Mouse (Mus musculus): Measurements from ENCODE around the gene B230104I21Rik.

B230104I21Rik gene

DNA sequence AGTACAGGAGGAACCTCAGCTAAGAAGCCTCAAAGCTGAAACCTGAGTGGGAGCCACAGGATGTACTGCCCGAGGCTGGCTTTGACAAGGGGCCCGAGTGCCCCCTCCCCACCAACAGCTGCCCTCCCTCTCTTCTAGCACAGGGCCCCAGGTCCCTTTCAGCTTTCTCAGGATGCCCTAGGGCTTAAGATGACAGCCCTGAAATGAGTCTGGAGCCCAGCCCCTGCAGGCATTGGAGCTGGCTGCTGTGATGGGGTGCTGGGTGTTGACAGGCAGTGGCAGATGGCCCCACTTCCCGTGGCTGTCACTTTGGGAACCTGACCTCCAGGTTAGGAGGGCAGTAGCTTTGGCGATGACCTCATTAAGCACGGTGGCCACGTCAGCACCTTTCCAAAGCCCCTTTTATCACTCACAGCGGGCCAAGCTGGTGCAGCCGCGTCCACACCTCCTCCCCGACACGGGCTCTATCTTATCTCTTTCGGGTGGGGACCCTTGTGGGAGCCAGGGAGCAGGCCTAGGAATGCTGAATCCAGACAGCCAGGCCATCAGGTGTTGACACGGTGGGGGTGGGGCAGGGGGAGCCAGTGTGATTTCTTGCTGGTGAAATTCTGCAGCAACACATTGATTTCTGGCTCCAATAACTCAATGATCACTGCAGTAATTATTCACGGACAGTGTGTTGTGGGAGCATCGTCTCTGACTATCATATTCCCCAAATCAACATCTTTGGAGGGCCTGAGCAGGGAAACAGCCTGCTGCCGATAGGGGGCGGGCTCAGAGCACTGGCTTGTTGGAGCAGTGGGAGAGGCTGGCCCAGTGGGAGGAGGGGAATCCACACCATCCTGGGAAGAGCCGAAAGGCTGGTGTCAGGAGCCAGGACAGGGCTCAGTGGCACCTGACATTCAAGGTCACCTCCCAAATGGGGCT, 57.5 kb downstream of the B230104I21Rik start:
- peak; percentile 61 for DNase-seq (ENCODE audit: extremely low spot score, low spot score)

DNA sequence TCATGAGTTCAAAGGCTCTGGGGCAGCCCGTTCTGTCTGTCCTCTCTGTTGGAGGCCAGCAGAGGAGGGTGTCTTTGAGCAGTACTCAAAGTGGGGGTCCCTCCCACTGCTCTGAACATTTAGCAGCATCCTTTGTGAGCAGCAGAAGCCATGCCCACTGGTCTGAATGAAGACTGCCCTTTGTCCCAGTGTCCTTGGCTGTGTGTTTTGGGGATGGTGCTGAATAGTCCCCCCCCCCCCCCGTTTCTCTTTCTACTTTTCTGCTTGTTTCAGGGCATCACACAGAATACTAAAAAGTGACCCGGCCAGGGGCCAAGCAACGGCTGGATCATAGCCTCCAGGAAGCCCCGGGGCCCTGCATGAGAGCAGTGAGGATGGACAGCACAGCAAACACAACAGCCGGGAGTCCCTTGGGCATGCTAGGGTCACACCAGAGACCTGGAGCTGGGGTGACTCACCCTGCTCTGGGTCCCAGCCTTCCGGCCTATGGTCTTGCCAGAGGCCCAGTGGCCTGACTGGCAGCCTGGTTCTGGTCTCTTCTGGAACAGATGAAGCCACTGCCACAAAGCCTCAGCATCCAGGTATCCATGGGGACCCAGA, 58.3 kb downstream of the B230104I21Rik start:
- no peak for DNase-seq (ENCODE audit: extremely low spot score, low spot score)

DNA sequence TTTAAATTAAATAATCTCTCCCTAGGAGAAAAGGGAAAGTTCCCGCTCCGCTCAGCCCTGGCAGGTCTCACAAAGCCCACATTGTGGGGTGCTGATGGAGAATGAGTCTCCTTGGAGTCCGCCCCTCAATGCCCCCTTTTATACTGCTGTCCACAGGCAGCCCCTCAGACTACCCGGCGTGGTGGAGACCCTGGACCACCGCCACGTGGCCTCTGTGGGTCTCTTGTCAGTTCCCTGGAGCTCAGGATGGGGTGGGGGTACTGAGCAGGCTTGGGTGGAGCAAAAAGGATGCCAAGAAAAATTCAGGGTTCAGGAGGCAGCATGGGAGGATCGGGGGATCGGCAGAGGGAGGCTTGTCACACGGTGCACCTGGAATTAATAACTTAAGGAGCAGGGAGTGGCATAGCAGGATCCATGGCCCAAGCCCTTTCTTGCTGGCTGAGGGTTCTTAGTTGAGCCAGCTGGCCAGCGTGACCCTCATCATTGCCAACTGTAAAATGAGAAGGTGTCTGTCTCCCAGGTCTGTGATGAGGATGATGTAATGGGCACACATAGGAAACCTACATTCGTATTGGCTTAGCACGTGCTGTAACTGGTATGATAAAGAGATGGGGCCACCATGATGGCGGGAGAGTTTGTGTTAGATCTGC, 60.9 kb downstream of the B230104I21Rik start:
- DNase-seq (ENCODE audit: extremely low spot score, low spot score) = no peak

Data from neural tube, embryonic 10.5 days (tissue).